Mouse (Mus musculus) hematopoietic stem cell, adult 5-6 weeks (primary cell): ENCODE data around the gene Tepp. TPM values are rescaled to one million over a fixed set of nuclear protein-coding genes. Genes with fewer than 3 reads are reported as not detected.

Experiments used
- ATAC-seq, 2 experiments: fragments of 125-278 bp in 1 of 2; replicated peaks in 1 of 2; 2 replicates each; pipeline ENCODE4 v1.8.0; 2016 to 2017; ENCODE audit warnings: inconsistent platforms in 2 of 2, mild to moderate bottlenecking in 2 of 2, moderate number of reproducible peaks in 2 of 2, low read depth in 1 of 2, moderate TSS enrichment in 1 of 2; ENCODE audit not compliant: low FRiP score in 2 of 2, poor library complexity in 2 of 2, severe bottlenecking in 2 of 2, insufficient read depth in 1 of 2, low TSS enrichment in 1 of 2
- total RNA-seq: library from RNA; stranded (forward); fragments of 172-1452, 232-1000 nt; gene quantifications from 2 replicates; pipeline ENCODE4 v1.2.3, GENCODE M21; 2017

Gene Tepp
- total RNA-seq = not detected in 2 replicates

DNA sequence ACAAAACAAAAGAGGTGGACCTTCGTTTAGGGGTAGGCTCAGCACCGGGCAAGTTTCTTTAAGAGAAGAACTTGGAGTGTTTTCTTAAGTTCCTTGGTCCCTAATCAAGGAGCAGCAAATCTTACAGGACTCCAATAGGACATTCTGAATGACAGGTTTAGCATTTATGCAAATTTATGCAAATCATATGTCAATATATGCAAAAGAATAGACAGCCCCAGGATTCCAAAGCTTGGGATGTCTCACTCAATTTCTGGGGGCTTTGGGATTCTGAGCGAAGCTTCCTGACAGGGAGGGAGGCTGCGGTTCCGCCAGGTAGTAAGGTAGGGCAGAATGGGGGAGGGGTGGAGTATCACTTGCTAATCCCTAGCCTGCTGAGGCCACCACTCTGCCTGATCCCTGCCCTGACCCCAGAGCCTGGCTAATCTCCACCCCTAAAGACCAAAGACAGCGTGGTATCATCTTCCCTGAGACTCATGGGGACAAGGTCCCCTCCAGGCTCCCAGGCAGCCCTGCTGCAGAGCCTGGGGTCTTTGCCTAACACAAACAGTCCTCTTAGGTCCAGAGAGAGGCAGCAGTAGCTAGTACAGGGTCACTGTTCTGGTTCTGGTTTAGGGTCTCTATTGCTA, at the start of gene Tepp:
Tepp (plus strand) TSS at position 225 of the 629 bp plus-strand sequence.
- ATAC-seq = no peak

DNA sequence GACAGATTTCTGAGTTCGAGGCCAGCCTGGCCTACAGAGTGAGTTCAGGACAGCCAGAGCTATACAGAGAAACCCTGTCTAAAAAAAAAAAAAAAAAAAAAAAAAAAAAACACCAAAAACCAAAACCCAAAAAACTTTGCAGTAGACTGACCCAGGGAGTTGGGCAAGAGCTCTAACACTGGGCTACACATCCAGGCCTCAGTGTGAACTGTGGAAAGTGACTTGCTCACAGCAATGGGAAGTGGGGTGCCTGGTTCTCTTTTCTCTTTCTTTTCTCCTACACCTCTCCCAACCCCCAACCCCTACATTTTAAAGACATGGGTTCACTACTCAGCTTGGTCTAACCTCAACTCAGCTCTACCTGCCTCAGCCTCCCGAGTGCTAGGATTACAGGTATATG, 48.2 kb upstream of the Tepp start:
- no peak for ATAC-seq

DNA sequence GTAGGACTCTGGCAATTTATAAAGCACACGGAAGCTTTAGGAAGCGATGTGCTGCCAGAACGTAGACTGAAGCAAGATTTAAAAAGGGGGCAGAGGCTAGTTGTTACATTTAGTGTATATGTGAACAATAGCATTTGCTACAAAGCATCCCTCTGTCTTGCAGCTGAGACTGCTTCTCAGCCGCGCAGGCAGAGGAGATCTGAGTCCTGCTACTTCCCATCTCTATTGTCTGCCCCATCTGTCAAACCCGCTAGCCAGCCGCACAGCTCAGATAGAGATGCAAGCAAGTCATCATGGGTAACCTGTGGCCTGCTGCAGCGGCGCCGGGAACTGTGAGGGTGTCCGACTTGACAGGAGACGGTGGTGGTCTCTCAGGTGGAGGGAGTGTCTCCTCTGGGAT, 39.9 kb upstream of the Tepp start:
- no peak for ATAC-seq

DNA sequence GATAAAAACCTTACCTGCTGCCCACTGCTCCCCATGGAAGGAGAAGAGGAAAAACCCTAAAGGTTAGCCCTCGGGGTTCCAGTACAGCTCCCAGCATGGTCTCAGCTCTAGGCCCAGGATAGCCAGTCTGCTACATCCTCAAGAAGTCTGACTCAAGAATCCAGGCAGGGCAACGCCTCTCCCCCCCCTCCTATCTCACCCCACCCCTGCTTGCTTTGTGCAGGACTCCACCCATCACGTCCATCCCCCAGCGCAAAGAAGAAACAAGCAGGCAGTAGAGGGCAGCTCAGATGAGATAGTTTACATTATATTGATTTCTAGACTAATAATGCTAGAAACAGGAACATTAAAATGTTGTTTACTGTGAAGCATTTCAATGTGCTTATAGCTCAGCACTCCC, 38.5 kb upstream of the Tepp start:
- no peak for ATAC-seq

DNA sequence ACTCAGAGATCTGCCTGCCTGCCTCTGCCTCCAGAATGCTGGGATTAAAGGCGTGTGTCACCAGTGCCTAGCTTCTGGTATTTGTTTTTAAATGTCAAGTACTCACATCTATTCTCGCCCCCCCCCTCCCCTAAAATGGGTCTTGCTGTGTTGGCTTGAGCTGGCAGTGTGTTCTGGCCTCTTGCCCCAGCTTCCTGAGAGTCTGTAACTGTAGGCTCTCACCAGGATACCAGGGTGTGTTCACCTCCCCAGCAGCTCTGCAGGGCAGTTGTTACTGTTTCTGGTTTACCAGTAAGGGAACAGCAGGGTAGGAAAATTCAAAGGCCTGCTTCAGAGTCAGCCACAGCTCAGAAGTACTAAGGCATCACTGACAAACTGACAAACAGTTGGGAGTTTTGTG, 37.5 kb upstream of the Tepp start:
- peak; percentile 68 to 91 for ATAC-seq

DNA sequence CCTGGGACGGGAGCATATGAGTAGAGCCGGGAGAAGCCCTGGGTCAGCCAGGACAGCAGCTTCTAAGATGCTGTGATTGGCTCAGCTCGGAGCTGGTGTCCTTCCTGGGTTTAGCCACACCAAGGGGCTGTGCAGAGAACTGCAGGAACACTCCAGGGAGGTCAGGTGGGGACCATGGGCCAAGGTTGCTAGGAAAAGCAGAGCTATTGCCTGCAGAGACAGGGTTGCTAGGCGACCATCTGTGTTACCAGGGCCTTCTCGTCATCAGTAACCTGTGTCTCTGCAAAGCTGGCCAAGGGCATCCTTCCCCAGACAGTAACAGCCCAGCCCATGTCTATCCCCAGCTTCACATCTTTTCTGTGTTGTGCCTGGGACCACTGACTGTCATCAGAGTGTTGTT, 28.9 kb upstream of the Tepp start:
- ATAC-seq = no peak

DNA sequence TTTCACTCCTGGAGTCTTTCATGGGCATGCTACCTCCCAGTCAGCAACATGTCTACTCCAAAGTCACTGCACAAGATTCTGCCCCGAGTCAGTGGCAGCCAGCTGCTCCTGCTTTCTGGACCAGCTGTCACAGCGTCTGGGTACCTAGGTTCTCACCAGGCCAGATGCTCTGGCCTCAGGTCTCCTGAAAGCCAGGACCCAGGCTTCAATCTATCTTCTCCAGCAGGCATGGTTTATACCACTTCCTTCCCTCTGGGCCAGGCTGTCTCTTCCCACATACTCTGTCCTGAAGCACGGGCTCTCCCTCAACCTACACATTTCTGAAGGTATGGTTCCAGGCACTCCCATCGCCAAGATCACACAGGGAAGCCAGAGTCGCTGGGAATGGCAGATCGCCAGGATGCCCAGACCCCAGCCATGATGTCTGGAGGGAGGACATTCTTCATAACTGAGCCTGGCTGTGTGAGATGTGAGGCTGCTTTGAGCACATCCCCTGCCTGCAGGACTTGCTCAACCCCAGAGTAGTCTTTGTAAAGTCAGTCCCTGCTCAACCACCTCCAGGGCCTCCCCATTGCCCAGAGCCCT, 21.2 kb upstream of the Tepp start:
- peak; percentile 56 to 59 for ATAC-seq

DNA sequence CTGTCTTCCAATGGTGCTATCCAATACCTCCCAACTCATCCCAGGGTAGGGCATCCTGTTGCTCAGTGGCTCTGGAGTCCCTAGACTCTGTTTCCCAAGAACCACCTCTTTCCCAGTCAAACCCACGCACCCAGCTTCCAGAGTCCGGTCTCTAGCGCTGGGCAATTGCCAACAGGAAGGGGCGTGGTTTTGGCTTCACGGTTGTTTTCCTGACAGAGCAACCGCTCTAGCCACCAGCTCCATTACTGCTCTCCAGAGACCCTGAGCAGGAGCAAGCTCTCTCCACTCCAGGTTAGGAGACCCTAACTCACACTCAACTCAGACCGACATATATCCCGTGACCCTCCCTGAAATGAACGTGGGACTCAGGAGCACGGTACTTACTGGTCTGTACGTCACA, 17.2 kb upstream of the Tepp start:
- ATAC-seq = peak; percentile 51 to 61; a peak in 3 of 4 replicates

DNA sequence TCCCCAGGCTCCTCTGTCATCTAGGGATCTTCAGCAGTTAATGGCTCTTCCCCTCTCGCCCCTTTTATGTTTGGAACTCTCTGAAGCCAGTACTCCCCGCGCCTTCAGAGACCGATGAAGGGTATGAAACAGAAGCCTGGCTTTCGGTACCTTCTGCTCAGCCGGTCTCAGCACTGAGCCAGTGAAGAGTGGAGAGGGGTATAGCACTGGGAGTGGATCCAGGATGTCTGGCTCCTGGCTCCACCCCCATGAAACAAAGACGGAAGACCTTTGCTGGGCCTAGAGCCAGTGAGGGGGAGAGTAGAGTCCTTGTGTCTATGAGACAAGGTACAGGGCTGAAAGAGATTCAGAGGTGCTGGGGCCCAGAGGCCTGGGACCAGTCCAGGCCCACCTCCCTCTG, 16.5 kb upstream of the Tepp start:
- ATAC-seq = peak; percentile 58 to 68

DNA sequence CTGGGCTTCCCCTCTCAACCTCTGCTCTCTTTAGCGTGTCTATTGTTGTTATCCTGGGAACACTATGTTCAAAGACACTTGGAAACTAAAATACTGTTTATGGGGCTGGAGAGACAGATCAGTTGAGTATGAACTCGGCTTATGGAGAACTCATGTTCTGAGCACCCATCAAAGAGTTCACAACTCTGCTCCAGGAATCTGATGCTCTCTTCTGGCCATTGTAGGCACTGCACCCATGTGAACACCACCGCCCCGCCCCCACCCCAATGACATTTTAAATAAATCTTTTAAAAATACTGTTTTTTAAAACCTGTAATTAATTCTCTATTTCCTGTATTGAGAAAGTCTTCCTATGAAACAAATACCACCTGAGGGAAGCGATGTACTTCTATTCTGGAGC, 8.0 kb upstream of the Tepp start:
- peak; percentile 88 to 91 for ATAC-seq

DNA sequence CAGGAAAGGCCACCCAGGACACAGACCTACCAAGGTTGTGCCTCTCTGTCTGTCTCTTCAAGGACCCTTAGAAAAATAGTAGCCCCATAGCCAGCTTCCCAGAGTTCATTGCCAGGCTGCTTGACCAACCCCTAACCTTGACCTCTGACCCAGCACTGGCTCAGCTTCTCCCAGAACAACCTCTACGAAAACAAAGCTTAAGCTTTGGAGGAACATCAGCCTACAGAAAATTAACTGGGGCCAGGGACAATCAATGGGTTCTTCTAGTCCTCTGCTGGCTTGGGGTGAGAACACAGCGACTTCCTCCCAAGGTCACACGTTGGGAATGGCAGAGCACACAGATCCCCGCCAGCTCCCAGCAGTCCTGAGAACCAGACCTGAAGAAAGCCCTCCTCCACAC, 4.8 kb upstream of the Tepp start:
- no peak for ATAC-seq

DNA sequence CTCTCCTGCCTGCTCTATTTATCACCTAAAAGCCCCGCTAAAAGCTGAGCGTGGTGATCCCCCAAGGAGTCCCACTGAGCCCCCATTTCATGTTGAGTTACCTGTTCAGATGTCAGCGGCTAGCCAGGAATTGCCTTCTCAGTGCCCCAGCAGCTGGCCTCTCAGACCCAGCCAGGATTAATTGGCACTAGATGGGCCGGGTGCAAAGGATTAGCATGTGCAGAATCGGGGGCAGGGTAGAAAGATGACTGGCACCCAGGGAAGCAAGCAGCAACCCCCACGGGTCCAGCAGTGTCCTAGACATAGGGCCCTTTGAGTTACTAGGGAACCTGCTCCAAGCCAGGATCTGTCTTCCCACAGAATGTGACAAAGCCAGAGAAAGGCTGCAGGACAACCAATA, 3.9 kb upstream of the Tepp start, which contains the start of gene Cngb1:
Cngb1 (minus strand) TSS at position 155 of the 400 bp plus-strand sequence.
- no peak for ATAC-seq

DNA sequence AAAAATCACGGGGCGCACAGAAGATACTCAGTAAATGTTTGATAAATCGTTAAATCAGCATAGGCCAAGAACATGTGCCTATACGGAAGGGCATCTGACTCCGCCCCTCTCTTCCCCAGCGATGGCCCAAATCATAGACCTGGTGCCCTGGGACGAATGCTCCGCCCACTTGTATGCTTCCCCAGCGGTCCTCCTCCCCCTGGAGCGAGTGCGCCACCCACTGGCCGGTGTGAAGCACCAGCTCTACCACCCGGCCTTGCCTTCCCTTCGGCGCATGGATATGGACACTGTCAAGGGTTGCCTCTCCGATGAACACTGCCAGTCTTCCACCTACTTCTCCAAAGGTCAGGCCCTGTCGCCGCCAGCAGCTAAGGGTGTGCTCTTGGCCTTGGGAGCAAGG, 2.5 kb downstream of the Tepp start:
- peak in 1 of 2 experiments; percentile 62; a peak in 3 of 4 replicates for ATAC-seq

DNA sequence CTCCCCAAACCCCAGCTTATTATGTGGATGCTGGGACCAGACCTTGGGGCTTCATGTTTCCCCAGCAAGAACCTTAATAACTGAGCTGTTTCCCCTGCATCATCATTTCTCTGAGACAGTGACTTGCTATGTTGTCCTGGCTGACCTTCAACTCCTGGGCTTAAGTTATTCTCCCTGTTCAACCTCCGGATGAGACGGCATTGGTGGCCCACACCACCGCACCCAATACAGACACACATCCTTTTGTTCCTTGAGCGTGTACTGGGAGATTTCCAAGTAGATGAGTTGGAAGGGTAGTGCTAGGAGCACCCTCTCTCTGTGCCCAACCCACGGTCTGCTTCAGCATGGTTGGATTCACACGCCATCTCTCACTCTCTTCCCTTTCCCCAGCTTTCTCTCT, 3.5 kb downstream of the Tepp start:
- ATAC-seq = no peak

DNA sequence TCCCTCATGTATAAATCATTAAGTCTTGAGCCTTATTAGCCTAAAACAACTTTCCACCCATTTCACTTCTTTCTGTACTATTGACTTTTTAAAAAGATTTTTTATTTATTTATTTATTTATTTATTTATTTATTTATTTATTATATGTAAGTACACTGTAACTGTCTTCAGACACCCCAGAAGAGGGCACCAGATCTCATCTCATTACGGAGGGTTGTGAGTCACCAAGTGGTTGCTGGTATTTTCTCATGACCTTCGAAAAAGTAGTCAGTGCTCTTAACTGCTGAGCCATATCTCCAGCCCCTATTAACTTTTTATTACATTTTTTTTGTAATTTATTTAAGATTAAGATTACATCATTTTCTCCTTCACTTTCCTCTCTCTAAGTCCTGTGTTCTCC, 4.3 kb downstream of the Tepp start:
- ATAC-seq = no peak

DNA sequence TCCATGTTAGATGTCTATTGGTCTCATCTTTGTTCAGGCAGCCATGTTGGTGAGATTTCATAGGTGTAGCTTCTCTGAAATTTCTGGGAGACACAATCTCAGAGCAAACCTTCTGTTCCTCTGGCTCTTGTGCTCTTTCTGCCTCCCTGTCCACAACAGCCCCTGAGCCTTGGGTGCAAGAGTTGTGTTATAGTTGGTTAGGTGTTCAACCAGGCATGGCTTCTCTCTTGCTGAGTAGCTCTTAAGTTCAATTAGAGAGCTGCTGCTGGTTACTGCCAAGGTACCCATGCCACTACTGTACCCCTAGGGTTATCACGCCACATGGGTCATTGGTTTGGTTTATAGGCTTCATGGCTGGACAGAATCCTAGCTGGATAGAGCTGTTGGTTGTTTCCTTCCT, 5.0 kb downstream of the Tepp start:
- ATAC-seq = no peak

DNA sequence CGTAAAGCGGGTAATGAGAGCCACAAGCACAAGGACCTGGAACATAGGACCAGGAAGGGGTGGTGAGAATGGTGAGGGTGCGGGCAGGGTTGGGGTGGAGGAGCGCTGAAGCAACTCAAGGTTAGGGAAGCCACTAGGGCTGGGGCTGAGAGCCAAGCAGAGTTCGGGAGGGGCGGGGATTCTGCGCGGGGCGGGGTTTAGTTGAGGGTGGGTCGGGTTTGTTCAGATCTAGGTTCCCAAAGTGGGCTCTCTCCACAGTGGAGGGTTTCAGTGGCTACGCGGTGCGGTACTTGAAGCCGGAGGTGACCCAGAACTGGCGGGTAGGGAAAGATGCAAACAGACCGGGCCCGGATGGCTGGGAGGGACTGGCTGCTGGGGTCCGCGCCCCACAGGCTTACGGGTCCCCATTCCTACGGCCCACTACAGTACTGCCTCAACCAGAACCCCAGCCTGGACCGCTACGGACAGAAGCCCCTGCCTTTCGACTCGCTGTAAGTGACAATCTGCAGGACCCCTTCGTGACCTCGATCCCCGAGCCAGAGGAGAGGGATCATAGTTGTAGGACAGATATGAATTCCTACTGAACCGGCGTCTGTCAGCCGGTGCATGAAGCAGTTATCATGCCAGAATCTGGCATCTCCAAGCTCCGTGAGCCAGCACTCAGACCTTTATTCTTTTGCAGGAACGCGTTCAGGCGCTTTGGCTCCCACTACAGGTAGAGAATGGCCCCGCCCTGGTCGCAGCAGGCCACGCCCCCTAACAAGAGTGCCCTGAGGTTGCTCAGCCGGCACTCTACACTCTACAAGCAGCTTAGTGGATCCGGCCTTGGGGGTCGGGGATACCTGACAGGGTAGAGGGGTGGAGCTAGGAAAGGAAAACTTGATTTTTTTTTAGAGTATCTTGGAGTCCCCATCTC, 10.1 kb downstream of the Tepp start:
- peak; percentile 71 to 84 for ATAC-seq

DNA sequence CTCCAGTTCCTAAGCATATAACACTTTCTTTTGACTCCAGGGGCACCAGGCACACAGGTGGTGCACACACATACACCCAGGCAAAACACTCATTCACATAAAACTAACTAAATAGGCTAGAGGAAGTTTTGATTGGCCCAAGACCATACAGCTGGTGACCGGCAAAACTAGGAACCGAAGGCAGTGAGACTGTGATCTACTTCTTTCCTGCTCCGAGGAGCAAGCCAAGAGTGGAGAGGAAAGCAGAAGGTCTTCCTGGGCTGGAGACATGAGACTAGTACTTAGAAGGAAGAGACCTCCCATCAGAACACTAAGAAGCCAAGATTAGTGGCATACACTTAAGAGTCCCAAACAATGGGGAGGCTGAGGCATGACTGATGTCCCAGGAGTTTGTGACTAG, 12.8 kb downstream of the Tepp start:
- ATAC-seq = no peak
